Mouse (Mus musculus): ENCODE measurements around the gene Atp6v1fnb.

Atp6v1fnb gene

DNA sequence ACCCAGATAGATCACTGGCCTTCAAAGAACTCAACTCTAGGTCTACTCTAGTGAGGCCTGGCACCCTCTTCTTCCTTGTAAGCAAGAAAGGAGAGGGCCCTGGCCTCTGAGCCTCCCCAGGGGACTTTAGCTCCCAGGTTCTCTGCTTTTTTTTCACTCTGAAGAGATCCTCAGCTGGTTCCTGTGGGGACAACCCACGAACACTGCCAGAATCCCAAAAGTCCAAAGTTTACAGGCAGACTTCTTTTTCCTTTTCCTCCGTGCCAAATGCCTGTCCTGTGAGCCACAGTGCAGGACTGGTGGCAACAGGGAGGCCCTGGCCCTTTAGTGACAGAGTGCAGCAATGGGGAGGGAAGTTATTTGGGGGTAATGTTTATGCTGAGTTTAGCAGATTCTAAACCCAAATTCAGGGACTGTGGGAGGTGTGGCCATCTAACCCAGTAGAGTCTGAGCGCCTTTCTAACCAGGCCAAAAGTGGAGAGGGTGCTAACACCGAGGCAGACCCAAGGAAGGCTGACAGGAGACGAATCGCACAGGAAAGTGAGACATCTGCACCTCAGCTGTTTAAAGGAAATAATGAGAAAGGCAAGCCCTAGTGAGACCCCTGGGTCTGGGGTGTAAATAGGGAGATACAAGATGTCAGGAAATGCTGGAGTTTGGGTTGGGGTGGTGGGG lies 51.5 kb downstream of the Atp6v1fnb start:
- no peak for DNase-seq (ENCODE audit: low read depth in 1 of 2, low spot score in 2 of 2)

Data from monocyte, adult 2 months (primary cell).